Mouse (Mus musculus) megakaryocyte, embryonic 14.5 days (primary cell): ENCODE data around the gene Ccser1.

ENCODE experiments used
- FLI1 ChIP-seq: IDR thresholded peaks from 2 replicates; pipeline ENCODE4 v1.6.1; 2012; ENCODE audit warnings: low read length, inconsistent platforms, mixed read lengths
- GATA1 ChIP-seq: IDR thresholded peaks from 3 replicates; pipeline ENCODE4 v1.6.1; 2012; ENCODE audit warnings: mixed read lengths, low read length, inconsistent platforms, borderline replicate concordance

- no peak for TF ChIP-seq GATA1
- TF ChIP-seq FLI1 = no peak
Measured at GRCm38 (mm10) chr6:61427490-61427889, 247.4 kb downstream of the Ccser1 start.
